Mouse (Mus musculus) heart, embryonic 11.5 days (tissue): ENCODE data around the gene Gm1604a. TPM values are rescaled to one million over a fixed set of nuclear protein-coding genes. Genes with fewer than 3 reads are reported as not detected.
A peak's percentile ranks its signal among the peaks of the same experiment; 100 is the strongest.
"Not testable (repeated sequence)": the region's sequence is repeated elsewhere in the genome, so short reads cannot be mapped to it uniquely, and the experiment has no call there.

ENCODE experiments used
- ATAC-seq: fragments of 200-750 bp; cut with Nextera tagmentation; replicated peaks from 2 replicates; pipeline ENCODE4 v1.8.0; 2017; ENCODE audit warnings: moderate library complexity; ENCODE audit not compliant: insufficient number of reproducible peaks, low FRiP score, low TSS enrichment
- H3K27ac ChIP-seq: fragments of 300-500 bp; sonication (generic); 2 replicates; pipeline ENCODE4 v1.5.1; 2014; ENCODE audit warnings: mild to moderate bottlenecking, low read depth, low read length
- H3K27me3 ChIP-seq: fragments of 300-500 bp; sonication (generic); 2 replicates; pipeline ENCODE4 v1.6.1; 2014; ENCODE audit warnings: mild to moderate bottlenecking, low read length, mixed read lengths; ENCODE audit not compliant: control insufficient read depth, insufficient read depth
- H3K36me3 ChIP-seq: fragments of 300-500 bp; sonication (generic); 2 replicates; pipeline ENCODE4 v1.6.1; 2014; ENCODE audit warnings: mild to moderate bottlenecking, low read length, moderate library complexity, mixed read lengths; ENCODE audit not compliant: control insufficient read depth, insufficient read depth
- H3K4me1 ChIP-seq: fragments of 300-500 bp; sonication (generic); 2 replicates; pipeline ENCODE4 v1.6.1; 2014; ENCODE audit warnings: low read length; ENCODE audit not compliant: control insufficient read depth, insufficient read depth
- H3K4me2 ChIP-seq: fragments of 300-500 bp; sonication (generic); 2 replicates; pipeline ENCODE4 v1.6.1; 2014; ENCODE audit warnings: mild to moderate bottlenecking, moderate library complexity
- H3K4me3 ChIP-seq: fragments of 300-500 bp; sonication (generic); 2 replicates; pipeline ENCODE4 v1.5.1; 2014; ENCODE audit warnings: low read depth, low read length
- H3K9ac ChIP-seq: fragments of 300-500 bp; sonication (generic); 2 replicates; pipeline ENCODE4 v1.6.1; 2014; ENCODE audit warnings: mild to moderate bottlenecking, low read depth, low read length, moderate library complexity
- H3K9me3 ChIP-seq: fragments of 300-500 bp; sonication (generic); replicated peaks from 2 replicates; pipeline ENCODE4 v1.6.1; 2016; ENCODE audit warnings: low read length; ENCODE audit not compliant: control insufficient read depth
- WGBS: fragments of 180-500 bp; shearing (Covaris S2); extraction: QIAGEN DNeasy Blood & Tissue Kit; methylation state at CpG from one replicate; pipeline ENCODE4 v1.1.7; 2014; ENCODE audit not compliant: insufficient replicate concordance; 5-methylcytosine and 5-hydroxymethylcytosine counted together
- polyA plus RNA-seq: library from polyadenylated mRNA; unstranded; fragments of >200 nt; fragmentation: Nextera tagmentation; extraction: Ambion mirVana; gene quantifications from 2 replicates; pipeline ENCODE4 v1.2.1, GENCODE M21; 2014

Gm1604a gene
- not detected in 2 replicates for polyA plus RNA-seq

- H3K9ac ChIP-seq, ATAC-seq, H3K27ac ChIP-seq, H3K27me3 ChIP-seq, H3K4me1 ChIP-seq, H3K36me3 ChIP-seq, H3K4me2 ChIP-seq, H3K4me3 ChIP-seq, H3K9me3 ChIP-seq: not testable (repeated sequence)
- 7% methylated on average over 5 of the region's 14 CpGs for WGBS
These were observed at the start of gene Gm1604a for GRCm38 (mm10) chr17:7025257-7025656. Gene Gm1604a (plus strand): TSS chr17:7025568.

GRCm38 (mm10) chr17:6978287-6979248, 46.8 kb upstream of the Gm1604a start, which contains the start of gene Gm49721:
Gene Gm49721 (plus strand): TSS chr17:6978904.
- H3K36me3 ChIP-seq, H3K9me3 ChIP-seq, H3K4me1 ChIP-seq, H3K27me3 ChIP-seq: not testable (repeated sequence)
- Histone ChIP-seq H3K4me3 (peak within 1 kb of the TSS; percentile 58), H3K9ac (peak within 1 kb of the TSS; percentile 70; the same call in 1 of the 2 replicates), H3K4me2 (peak within 1 kb of the TSS; percentile 59), H3K27ac (peak within 1 kb of the TSS; percentile 59; the same call in 1 of the 2 replicates)
- peak; percentile 99 for ATAC-seq
- WGBS: under 1% methylated on average over 41 of the region's 68 CpGs

- Histone ChIP-seq H3K4me2 (peak overlapping the region; percentile 57), H3K4me3 (peak overlapping the region; percentile 58), H3K9ac (peak overlapping the region; percentile 70; the same call in 1 of the 2 replicates)
- ATAC-seq, H3K27ac ChIP-seq, H3K4me1 ChIP-seq, H3K9me3 ChIP-seq, H3K36me3 ChIP-seq, H3K27me3 ChIP-seq: not testable (repeated sequence)
- WGBS: 20% methylated on average over 4 of the region's 5 CpGs
These were observed 46.0 kb upstream of the Gm1604a start for GRCm38 (mm10) chr17:6979380-6979779.

- H3K36me3 ChIP-seq, H3K4me3 ChIP-seq, H3K4me2 ChIP-seq, H3K27ac ChIP-seq, H3K4me1 ChIP-seq, H3K9ac ChIP-seq, ATAC-seq, H3K27me3 ChIP-seq, H3K9me3 ChIP-seq: not testable (repeated sequence)
- WGBS: 90% methylated on average over 5 of the region's 8 CpGs
These were observed 45.2 kb upstream of the Gm1604a start for GRCm38 (mm10) chr17:6980144-6980543.

GRCm38 (mm10) chr17:6986118-6986517, 39.2 kb upstream of the Gm1604a start:
- H3K27me3 ChIP-seq, H3K4me1 ChIP-seq, ATAC-seq, H3K4me3 ChIP-seq, H3K36me3 ChIP-seq, H3K4me2 ChIP-seq, H3K9ac ChIP-seq, H3K9me3 ChIP-seq, H3K27ac ChIP-seq: not testable (repeated sequence)
- WGBS: 95% methylated on average over 1 of the region's 1 CpGs

- no CpG with 5 or more reads among the region's 6 CpGs for WGBS
- H3K9me3 ChIP-seq, H3K27me3 ChIP-seq, H3K9ac ChIP-seq, H3K27ac ChIP-seq, H3K36me3 ChIP-seq, ATAC-seq, H3K4me3 ChIP-seq, H3K4me1 ChIP-seq, H3K4me2 ChIP-seq: not testable (repeated sequence)
These were observed 29.9 kb upstream of the Gm1604a start for GRCm38 (mm10) chr17:6995504-6995903.

GRCm38 (mm10) chr17:6996826-6997225, 28.5 kb upstream of the Gm1604a start:
- H3K9me3 ChIP-seq, H3K9ac ChIP-seq, H3K27me3 ChIP-seq, H3K27ac ChIP-seq, H3K4me1 ChIP-seq, H3K36me3 ChIP-seq, ATAC-seq, H3K4me3 ChIP-seq, H3K4me2 ChIP-seq: not testable (repeated sequence)
- 83% methylated on average over 8 of the region's 8 CpGs for WGBS

- not testable (repeated sequence) for H3K9ac ChIP-seq, H3K4me3 ChIP-seq, H3K9me3 ChIP-seq, H3K27ac ChIP-seq, H3K4me1 ChIP-seq, H3K4me2 ChIP-seq, H3K27me3 ChIP-seq, ATAC-seq, H3K36me3 ChIP-seq
- no CpG with 5 or more reads among the region's 7 CpGs for WGBS
These were observed 27.4 kb upstream of the Gm1604a start for GRCm38 (mm10) chr17:6997778-6998490.
